Mouse (Mus musculus) CH12.LX (cell line): ENCODE measurements at regions not wholly inside any gene's neighbourhood (a gene's known extent, or its start where the extent isn't known, plus 50 kb on each side); places are given as distances from the start of the nearest gene placed in this dataset.

Experiments used
- DNase-seq: peaks from one replicate; pipeline ENCODE4 v3.0.0-alpha.2; 2013; ENCODE audit errors: extremely low read depth
- H3K27ac ChIP-seq: 2 replicates; pipeline ENCODE4 v1.5.1; 2012; ENCODE audit warnings: low read depth, mild to moderate bottlenecking, control low read depth, moderate library complexity; ENCODE audit not compliant: insufficient read depth
- H3K27me3 ChIP-seq: replicated peaks from 2 replicates; pipeline ENCODE3; 2012; ENCODE audit warnings: inconsistent platforms
- H3K36me3 ChIP-seq, 2 experiments: replicated peaks in 1 of 2; 2 replicates each; pipeline versions ENCODE3 to v1.6.1; 2012; ENCODE audit warnings: inconsistent platforms in 1 of 2, low read length in 1 of 2, mild to moderate bottlenecking in 1 of 2, mixed read lengths in 1 of 2, moderate library complexity in 1 of 2; ENCODE audit not compliant: control insufficient read depth in 1 of 2, insufficient read depth in 1 of 2
- H3K4me1 ChIP-seq, 2 experiments: 2 replicates each; pipeline ENCODE4 v1.6.1; 2012; ENCODE audit warnings: inconsistent platforms in 1 of 2, moderate library complexity in 1 of 2; ENCODE audit not compliant: insufficient read depth in 2 of 2, control insufficient read depth in 1 of 2
- H3K4me2 ChIP-seq: 2 replicates; pipeline ENCODE4 v1.6.1; 2012; ENCODE audit warnings: low read depth, mild to moderate bottlenecking, control low read depth; ENCODE audit not compliant: poor library complexity, insufficient read depth, severe bottlenecking
- H3K4me3 ChIP-seq, 3 experiments: fragments of 150-350 bp in 1 of 3; sonication (generic) in 1 of 3; replicated peaks in 1 of 3; 2 replicates each; pipeline versions ENCODE3 to v1.5.1; 2011 to 2012; ENCODE audit warnings: low read depth in 2 of 3, low read length in 2 of 3, mild to moderate bottlenecking in 2 of 3, moderate library complexity in 2 of 3, control low read depth in 1 of 3, improper control_type of control experiment in 1 of 3, inconsistent platforms in 1 of 3, mixed read lengths in 1 of 3; ENCODE audit not compliant: poor library complexity in 1 of 3
- H3K79me2 ChIP-seq: replicated peaks from 2 replicates; pipeline ENCODE4 v1.6.1; 2012; ENCODE audit warnings: mild to moderate bottlenecking, moderate library complexity; ENCODE audit not compliant: control insufficient read depth, poor library complexity, insufficient read depth, severe bottlenecking; ENCODE audit errors: extremely low read depth
- H3K9ac ChIP-seq: 2 replicates; pipeline ENCODE4 v1.6.1; 2012; ENCODE audit warnings: low read depth, mild to moderate bottlenecking, control low read depth, moderate library complexity; ENCODE audit not compliant: insufficient read depth
- H3K9me3 ChIP-seq: replicated peaks from 2 replicates; pipeline ENCODE3; 2012; ENCODE audit warnings: low read length, inconsistent platforms, mixed read lengths
- BHLHE40 ChIP-seq: IDR thresholded peaks from 2 replicates; pipeline ENCODE4 v1.6.1; 2011; ENCODE audit warnings: mild to moderate bottlenecking, low read depth, low read length, improper control_type of control experiment
- CTCF ChIP-seq, 2 experiments: IDR thresholded peaks in 1 of 2; conservative IDR thresholded peaks in 1 of 2; 2 replicates each; pipeline ENCODE4 v1.5.1; 2011 to 2012; ENCODE audit warnings: low read depth in 2 of 2, low read length in 2 of 2, improper control_type of control experiment in 1 of 2, inconsistent platforms in 1 of 2, mild to moderate bottlenecking in 1 of 2, moderate library complexity in 1 of 2
- E2F4 ChIP-seq: IDR thresholded peaks from 2 replicates; pipeline ENCODE4 v1.6.1; 2011; ENCODE audit warnings: low read depth, low read length, improper control_type of control experiment; ENCODE audit not compliant: insufficient replicate concordance
- ELF1 ChIP-seq: IDR thresholded peaks from 2 replicates; pipeline ENCODE4 v1.6.1; 2014; ENCODE audit warnings: low read depth, mild to moderate bottlenecking, inconsistent platforms, low read length, improper control_type of control experiment
- ETS1 ChIP-seq: conservative IDR thresholded peaks from 2 replicates; pipeline ENCODE4 v1.6.1; 2012; ENCODE audit warnings: low read depth, mild to moderate bottlenecking, inconsistent platforms, low read length, improper control_type of control experiment, moderate library complexity
- GABPA ChIP-seq: IDR thresholded peaks from 2 replicates; pipeline ENCODE4 v1.6.1; 2012; ENCODE audit warnings: low read depth, low read length, improper control_type of control experiment, inconsistent platforms; ENCODE audit not compliant: insufficient replicate concordance
- HCFC1 ChIP-seq: IDR thresholded peaks from 2 replicates; pipeline ENCODE4 v1.6.1; 2012; ENCODE audit warnings: low read depth, mild to moderate bottlenecking, inconsistent platforms, low read length, improper control_type of control experiment
- IRF4 ChIP-seq: IDR thresholded peaks from 2 replicates; pipeline ENCODE4 v1.6.1; 2014; ENCODE audit warnings: low read depth, mild to moderate bottlenecking, inconsistent platforms, low read length, improper control_type of control experiment
- JUN ChIP-seq: IDR thresholded peaks from 2 replicates; pipeline ENCODE4 v1.6.1; 2011; ENCODE audit warnings: low read depth, mild to moderate bottlenecking, low read length, improper control_type of control experiment, moderate library complexity; ENCODE audit not compliant: insufficient read depth
- JUND ChIP-seq: conservative IDR thresholded peaks from 2 replicates; pipeline ENCODE4 v1.6.1; 2011; ENCODE audit warnings: low read depth, low read length, improper control_type of control experiment
- KAT2A ChIP-seq: IDR thresholded peaks from 2 replicates; pipeline ENCODE4 v1.6.1; 2012; ENCODE audit warnings: low read length, improper control_type of control experiment, inconsistent platforms; ENCODE audit not compliant: insufficient replicate concordance
- MAZ ChIP-seq: IDR thresholded peaks from 2 replicates; pipeline ENCODE4 v1.6.1; 2012; ENCODE audit warnings: low read depth, mild to moderate bottlenecking, inconsistent platforms, low read length, improper control_type of control experiment, moderate library complexity
- MEF2A ChIP-seq: IDR thresholded peaks from 2 replicates; pipeline ENCODE4 v1.6.1; 2014; ENCODE audit warnings: low read depth, mild to moderate bottlenecking, inconsistent platforms, low read length, improper control_type of control experiment, borderline replicate concordance
- NELFE ChIP-seq: IDR thresholded peaks from 2 replicates; pipeline ENCODE4 v1.6.1; 2011; ENCODE audit warnings: low read depth, low read length, improper control_type of control experiment
- NRF1 ChIP-seq: IDR thresholded peaks from 2 replicates; pipeline ENCODE4 v1.6.1; 2014; ENCODE audit warnings: low read depth, mild to moderate bottlenecking, inconsistent platforms, low read length, improper control_type of control experiment, moderate library complexity
- PAX5 ChIP-seq: IDR thresholded peaks from 2 replicates; pipeline ENCODE4 v1.6.1; 2012; ENCODE audit warnings: low read length, inconsistent platforms, mixed read lengths
- POLR2A ChIP-seq: IDR thresholded peaks from 2 replicates; pipeline ENCODE4 v1.6.1; 2011; ENCODE audit warnings: low read depth, mild to moderate bottlenecking, improper control_type of control experiment, low read length
- POLR2AphosphoS2 ChIP-seq: IDR thresholded peaks from 2 replicates; pipeline ENCODE4 v1.6.1; 2011; ENCODE audit warnings: low read depth, low read length, improper control_type of control experiment
- RAD21 ChIP-seq: IDR thresholded peaks from 2 replicates; pipeline ENCODE4 v1.6.1; 2011; ENCODE audit warnings: low read depth, mild to moderate bottlenecking, low read length, improper control_type of control experiment, moderate library complexity
- RCOR1 ChIP-seq: conservative IDR thresholded peaks from 2 replicates; pipeline ENCODE4 v1.6.1; 2012; ENCODE audit warnings: low read depth, mild to moderate bottlenecking, inconsistent platforms, low read length, improper control_type of control experiment
- SMC3 ChIP-seq: IDR thresholded peaks from 2 replicates; pipeline ENCODE4 v1.6.1; 2011; ENCODE audit warnings: low read depth, low read length, improper control_type of control experiment
- TBP ChIP-seq: conservative IDR thresholded peaks from 2 replicates; pipeline ENCODE4 v1.6.1; 2011; ENCODE audit warnings: low read depth, low read length, improper control_type of control experiment
- TCF12 ChIP-seq: IDR thresholded peaks from 2 replicates; pipeline ENCODE4 v1.6.1; 2014; ENCODE audit warnings: low read depth, mild to moderate bottlenecking, inconsistent platforms, low read length, improper control_type of control experiment
- UBTF ChIP-seq: IDR thresholded peaks from 2 replicates; pipeline ENCODE4 v1.6.1; 2012; ENCODE audit warnings: low read depth, mild to moderate bottlenecking, inconsistent platforms, low read length, improper control_type of control experiment, moderate library complexity
- USF1 ChIP-seq: IDR thresholded peaks from 2 replicates; pipeline ENCODE4 v1.6.1; 2014; ENCODE audit warnings: low read depth, mild to moderate bottlenecking, inconsistent platforms, low read length, improper control_type of control experiment
- ZKSCAN1 ChIP-seq: IDR thresholded peaks from 2 replicates; pipeline ENCODE4 v1.6.1; 2012; ENCODE audit warnings: low read depth, inconsistent platforms, low read length, improper control_type of control experiment, borderline replicate concordance
- ZNF384 ChIP-seq: IDR thresholded peaks from 2 replicates; pipeline ENCODE4 v1.6.1; 2012; ENCODE audit warnings: low read depth, low read length, improper control_type of control experiment, inconsistent platforms
- dilution Hi-C: fragments of 300-500 bp; cut with MboI; formaldehyde crosslinking; loops from 2 replicates; pipeline ENCODE4 v1.14.3; 2020; ENCODE audit warnings: low sequenced_read_pairs; ENCODE audit not compliant: extremely low pct_unique_long_range_greater_than_20kb, extremely low pct_ligation_motif_present
- in situ Hi-C: fragments of 300-500 bp; cut with MboI; formaldehyde crosslinking; loops from 3 replicates; pipeline ENCODE4 v1.14.3; 2019; ENCODE audit warnings: low sequenced_read_pairs, low pct_ligation_motif_present, low pct_unique_long_range_greater_than_20kb, mixed read lengths

GRCm38 (mm10) chr8:92058953-92059352 lies 257.1 kb upstream of the Irx3 start:
- H3K9me3 ChIP-seq, result peaks cover 84% of the 10 kb centered on the region
- no peak overlapping the region for H3K4me3 ChIP-seq
- no peak overlapping the region for H3K9ac ChIP-seq
- DNase-seq, result no peak
- in situ Hi-C loops (no loop called here), dilution Hi-C loops (no loop called here)
- no peak for TF ChIP-seq SMC3
- no peak for TF ChIP-seq ZKSCAN1
- TF ChIP-seq IRF4, result no peak
- TF ChIP-seq POLR2AphosphoS2, result no peak
- TF ChIP-seq NELFE, result no peak
- no peak for TF ChIP-seq HCFC1
- H3K27me3 ChIP-seq, result no peaks in the 10 kb centered on the region
- no peaks in the 10 kb centered on the region for H3K79me2 ChIP-seq
- H3K4me2 ChIP-seq, result no peak overlapping the region
- H3K36me3 ChIP-seq, result no peaks in the 10 kb centered on the region
- H3K27ac ChIP-seq, result no peak overlapping the region
- no peaks in the 10 kb centered on the region for H3K4me1 ChIP-seq

- dilution Hi-C loops, result no loop called here
Measured at GRCm38 (mm10) chr8:92057857-92058256, 256.0 kb upstream of the Irx3 start.

DNA sequence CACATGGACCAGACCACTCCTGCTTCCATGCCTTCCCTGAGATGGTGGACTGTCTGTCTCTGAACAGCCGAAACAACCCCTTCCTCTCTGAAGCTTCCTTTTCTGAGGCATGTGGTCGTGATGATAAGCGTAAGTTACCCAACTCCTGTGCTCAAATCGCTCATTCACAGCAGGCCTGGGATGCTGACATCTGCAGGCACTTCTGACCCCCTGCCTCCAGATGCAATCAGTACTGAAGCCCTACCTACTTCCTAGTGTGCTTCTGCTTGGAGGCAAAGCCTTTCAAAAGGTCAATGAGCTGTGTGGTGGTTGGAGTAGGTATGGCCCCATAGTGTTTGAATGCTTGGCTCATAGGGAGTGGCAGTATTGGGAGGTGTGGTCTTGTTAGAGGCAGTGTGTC lies 253.7 kb upstream of the Irx3 start:
- in situ Hi-C loops, result no loop called here
- Histone ChIP-seq H3K4me3 (no peak overlapping the region), H3K9me3 (peaks cover 86% of the 10 kb centered on the region), H3K27ac (no peak overlapping the region), H3K27me3 (no peaks in the 10 kb centered on the region), H3K4me2 (no peak overlapping the region), H3K9ac (no peak overlapping the region), H3K36me3 (no peaks in the 10 kb centered on the region), H3K4me1 (no peaks in the 10 kb centered on the region), H3K79me2 (no peaks in the 10 kb centered on the region)
- no peak for DNase-seq
- TF ChIP-seq MAZ (no peak), NELFE (no peak), BHLHE40 (no peak), TCF12 (no peak), GABPA (no peak), ETS1 (no peak), E2F4 (no peak), MEF2A (no peak), JUN (no peak), NRF1 (no peak), CTCF (conservative IDR thresholded peaks at IDR 0.05 in 1 of 2, IDR thresholded peaks at IDR 0.05 in 1 of 2; ENCODE audit: low read depth in 2 of 2, low read length in 2 of 2) (no peak), ELF1 (no peak), UBTF (no peak), IRF4 (no peak), ZKSCAN1 (no peak), USF1 (no peak), SMC3 (no peak), PAX5 (no peak), POLR2A (no peak)
- dilution Hi-C loops, result no loop called here

More at GRCm38 (mm10) chr8:92057857-92058256, 256.0 kb upstream of the Irx3 start:
- Histone ChIP-seq H3K9me3 (peaks cover 84% of the 10 kb centered on the region), H3K27me3 (no peaks in the 10 kb centered on the region), H3K4me1 (no peaks in the 10 kb centered on the region), H3K27ac (no peak overlapping the region), H3K79me2 (no peaks in the 10 kb centered on the region), H3K4me3 (no peak overlapping the region), H3K36me3 (no peaks in the 10 kb centered on the region), H3K9ac (no peak overlapping the region), H3K4me2 (no peak overlapping the region)
- in situ Hi-C loops, result no loop called here
- TF ChIP-seq ZNF384 (no peak), NELFE (no peak), JUND (no peak), ELF1 (no peak), CTCF (conservative IDR thresholded peaks at IDR 0.05 in 1 of 2, IDR thresholded peaks at IDR 0.05 in 1 of 2; ENCODE audit: low read depth in 2 of 2, low read length in 2 of 2) (no peak), POLR2AphosphoS2 (no peak), KAT2A (no peak), RAD21 (no peak), RCOR1 (no peak), PAX5 (no peak), MAZ (no peak), TBP (no peak)
- DNase-seq, result no peak
